Mouse (Mus musculus) stomach, adult 2 months (tissue): ENCODE data around the gene Fbp2. TPM values are rescaled to one million over a fixed set of nuclear protein-coding genes. Genes with fewer than 3 reads are reported as not detected.

ENCODE experiments used
- polyA plus RNA-seq: library from polyadenylated mRNA; depleted of rRNA; stranded (reverse); fragments of >200 nt; gene quantifications from 2 replicates; pipeline ENCODE4 v1.2.3, GENCODE M21; 2012; rRNA removed

The Fbp2 gene
- 9.8 and 13.3 TPM in 2 replicates for polyA plus RNA-seq

DNA sequence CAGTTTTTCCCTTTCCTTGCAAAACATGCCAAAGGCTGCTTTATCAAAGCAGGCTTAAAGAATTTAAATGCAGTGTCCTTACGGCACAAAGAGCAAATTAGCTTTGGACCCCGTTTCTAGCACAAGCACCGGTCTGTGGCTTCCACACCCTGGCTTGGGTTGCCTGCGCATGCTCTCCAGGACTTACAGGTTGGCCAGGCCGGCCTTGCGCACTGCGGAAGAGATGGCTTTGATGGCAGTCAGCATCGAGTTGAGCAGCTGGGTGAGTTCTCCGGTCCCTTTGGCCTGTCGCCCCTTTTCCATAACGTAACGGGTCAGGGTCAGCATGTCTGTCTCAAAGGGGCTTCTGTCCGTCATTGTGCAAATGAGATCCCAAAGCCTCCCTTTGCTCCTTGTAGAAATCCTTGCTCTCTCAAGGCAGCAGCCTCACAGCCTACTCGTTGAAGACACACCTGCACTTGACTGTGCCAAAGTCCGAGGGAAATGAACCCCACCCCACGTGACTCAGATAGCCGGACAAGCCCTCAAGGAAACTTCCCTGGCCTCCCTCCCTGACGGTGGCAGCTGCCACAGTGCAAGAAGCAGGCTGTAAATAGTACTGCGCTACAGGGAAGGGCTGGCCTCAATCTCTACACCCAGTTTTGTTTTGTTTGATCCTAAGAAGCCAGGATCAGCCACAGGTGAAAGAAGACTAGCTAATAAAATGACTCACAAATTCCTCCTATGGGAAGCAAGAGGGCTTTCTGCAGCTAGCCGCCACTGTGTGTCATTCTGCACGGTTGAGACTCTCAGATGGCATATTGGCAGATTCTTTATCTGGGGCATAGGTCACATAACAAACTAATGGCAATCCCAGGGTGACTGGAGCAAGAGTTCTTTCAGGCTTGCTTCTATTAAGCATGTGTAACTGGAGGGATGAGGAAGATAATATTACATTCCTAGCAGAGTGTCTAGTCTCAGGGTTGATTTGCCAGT, at the start of gene Fbp2:
Fbp2 (minus strand) TSS at position 482 of the 975 bp plus-strand sequence.

DNA sequence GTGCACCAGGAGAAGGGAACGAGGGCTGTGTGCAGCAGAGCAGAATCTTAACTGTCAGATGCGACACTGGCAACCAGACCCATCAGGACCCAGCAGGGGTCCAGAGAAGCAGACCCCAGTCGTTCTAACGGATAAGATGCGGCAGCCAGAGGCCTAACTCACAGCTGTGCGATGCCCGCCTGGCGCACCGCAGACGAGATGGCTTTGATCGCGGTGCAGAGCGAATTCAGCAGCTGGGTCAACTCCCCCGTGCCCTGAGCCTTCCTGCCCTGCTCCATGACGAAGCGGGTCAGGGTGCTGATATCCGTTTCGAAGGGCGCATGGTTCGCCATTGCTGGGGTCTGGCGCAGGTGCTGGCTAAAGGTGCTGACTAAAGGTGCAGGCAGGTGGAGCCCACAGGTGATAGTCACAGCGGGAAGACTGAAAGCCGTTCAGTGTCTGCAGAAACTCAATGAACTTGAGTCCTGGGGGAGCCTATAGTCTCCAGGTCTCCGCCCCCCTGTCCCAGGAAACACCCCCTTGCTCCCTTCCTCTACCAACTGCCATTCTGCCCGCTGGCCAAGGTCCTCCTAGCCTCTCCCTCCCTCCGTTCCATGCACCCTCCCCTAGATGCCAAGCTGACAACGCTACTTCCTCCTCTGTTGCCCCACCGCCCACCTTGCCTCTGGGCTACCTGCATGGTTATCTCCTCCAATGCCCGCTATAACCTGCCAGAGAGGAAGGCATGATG, 29.7 kb upstream of the Fbp2 start, which contains the start of gene Fbp1:
Fbp1 (minus strand) TSS at position 571 of the 730 bp plus-strand sequence.

Other genes with a start within 250 kb of the Fbp2 start
- gene 6720489N17Rik, start 234.2 kb downstream of the Fbp2 start, polyA plus RNA-seq: not detected in 2 replicates
- 0.09 TPM in 1 of 2 replicates, not detected in the other for gene Platr25, start 97.7 kb downstream of the Fbp2 start, polyA plus RNA-seq
- gene Gm5141, start 72.6 kb downstream of the Fbp2 start, polyA plus RNA-seq: 0.37 TPM in 1 of 2 replicates, not detected in the other
- 0.15 and 0.17 TPM in 2 replicates for gene Fbp1, start 29.9 kb upstream of the Fbp2 start, polyA plus RNA-seq
- 36.3 and 40.9 TPM in 2 replicates for gene 2010111I01Rik, start 106.5 kb upstream of the Fbp2 start, polyA plus RNA-seq